Mouse (Mus musculus) limb, embryonic 14.5 days (tissue): ENCODE data around the gene Nat10. TPM values are rescaled to one million over a fixed set of nuclear protein-coding genes. Genes with fewer than 3 reads are reported as not detected.
A peak's percentile ranks its signal among the peaks of the same experiment; 100 is the strongest.

Experiments
- ATAC-seq: fragments of 200-750 bp; cut with Nextera tagmentation; 2 replicates; pipeline ENCODE4 v1.8.0; 2017; ENCODE audit warnings: low read depth, moderate number of reproducible peaks, moderate TSS enrichment; ENCODE audit not compliant: low FRiP score
- DNase-seq: peaks from one replicate; pipeline ENCODE4 v3.0.0-alpha.2; 2015; ENCODE audit warnings: low spot score
- H3K27ac ChIP-seq: fragments of 300-500 bp; sonication (generic); replicated peaks from 2 replicates; pipeline ENCODE4 v1.5.1; 2014; ENCODE audit warnings: low read depth, mild to moderate bottlenecking, low read length, moderate library complexity, mixed read lengths
- H3K27me3 ChIP-seq: fragments of 300-500 bp; sonication (generic); 2 replicates; pipeline ENCODE4 v1.6.1; 2014; ENCODE audit warnings: low read length, mixed read lengths; ENCODE audit not compliant: control insufficient read depth, insufficient read depth
- H3K36me3 ChIP-seq: fragments of 300-500 bp; sonication (generic); 2 replicates; pipeline ENCODE4 v1.6.1; 2014; ENCODE audit warnings: mild to moderate bottlenecking, low read length, moderate library complexity, mixed read lengths; ENCODE audit not compliant: control insufficient read depth, insufficient read depth
- H3K4me1 ChIP-seq: fragments of 300-500 bp; sonication (generic); 2 replicates; pipeline ENCODE4 v1.6.1; 2014; ENCODE audit warnings: antibody characterized with exemption, low read length, mixed read lengths; ENCODE audit not compliant: control insufficient read depth, insufficient read depth
- H3K4me2 ChIP-seq: fragments of 300-500 bp; sonication (generic); replicated peaks from 2 replicates; pipeline ENCODE4 v1.6.1; 2014; ENCODE audit warnings: low read depth, mild to moderate bottlenecking, low read length, moderate library complexity; ENCODE audit not compliant: severe bottlenecking
- H3K4me3 ChIP-seq: fragments of 300-500 bp; sonication (generic); replicated peaks from 2 replicates; pipeline ENCODE4 v1.5.1; 2014; ENCODE audit warnings: low read length
- H3K9ac ChIP-seq: fragments of 300-500 bp; sonication (generic); 2 replicates; pipeline ENCODE4 v1.6.1; 2014; ENCODE audit warnings: mild to moderate bottlenecking, low read depth, low read length, moderate library complexity; ENCODE audit not compliant: severe bottlenecking
- H3K9me3 ChIP-seq: fragments of 300-500 bp; sonication (generic); 2 replicates; pipeline ENCODE4 v1.6.1; 2016; ENCODE audit warnings: low read length; ENCODE audit not compliant: control insufficient read depth
- POLR2A ChIP-seq: fragments of 200-500 bp; IDR thresholded peaks from 2 replicates; pipeline ENCODE4 v1.8.0; 2012; ENCODE audit warnings: inconsistent platforms, mild to moderate bottlenecking, moderate library complexity, borderline replicate concordance; ENCODE audit not compliant: insufficient read depth, insufficient read length; ENCODE audit errors: extremely low read depth
- WGBS: fragments of 180-500 bp; shearing (Covaris S2); extraction: QIAGEN DNeasy Blood & Tissue Kit; methylation state at CpG from one replicate; pipeline ENCODE4 v1.1.7; 2014; 5-methylcytosine and 5-hydroxymethylcytosine counted together
- polyA plus RNA-seq, 2 experiments: library from polyadenylated mRNA; depleted of rRNA in 1 of 2; stranded (reverse) in 1 of 2; unstranded in 1 of 2; fragments of >200 nt; fragmentation: Nextera tagmentation in 1 of 2; extraction: Ambion mirVana in 1 of 2; gene quantifications; 2 replicates each; pipeline versions ENCODE4 v1.2.1 to v1.2.3; 2012 to 2014

Gene Nat10
- polyA plus RNA-seq, 2 experiments = 24.0 to 57.2 TPM

GRCm38 (mm10) chr2:103731423-103731822, 29.6 kb downstream of the Nat10 start:
- Histone ChIP-seq H3K9me3 (no peaks in the 10 kb centered on the region), H3K4me1 (no peaks in the 10 kb centered on the region), H3K36me3 (peaks cover 85% of the 10 kb centered on the region), H3K4me2 (no peak overlapping the region), H3K27me3 (no peaks in the 10 kb centered on the region), H3K9ac (no peak overlapping the region), H3K27ac (no peak overlapping the region), H3K4me3 (no peak overlapping the region)
- 89% methylated on average over 6 of the region's 6 CpGs for WGBS
- no peak for DNase-seq
- no peak for ATAC-seq
- TF ChIP-seq POLR2A = no peak

- Histone ChIP-seq H3K4me3 (no peak overlapping the region), H3K27me3 (no peaks in the 10 kb centered on the region), H3K36me3 (peaks cover 85% of the 10 kb centered on the region), H3K4me1 (no peaks in the 10 kb centered on the region), H3K4me2 (no peak overlapping the region), H3K9ac (no peak overlapping the region), H3K9me3 (no peaks in the 10 kb centered on the region), H3K27ac (no peak overlapping the region)
- 68% methylated on average over 8 of the region's 8 CpGs for WGBS
- peak; percentile 56 for DNase-seq
- ATAC-seq = no peak
- no peak for TF ChIP-seq POLR2A
Observed at GRCm38 (mm10) chr2:103730999-103731398, 30.1 kb downstream of the Nat10 start.

GRCm38 (mm10) chr2:103728027-103728540, 33.0 kb downstream of the Nat10 start:
- ATAC-seq (no peak), DNase-seq (no peak)
- Histone ChIP-seq H3K27ac (no peak overlapping the region), H3K36me3 (peaks cover 82% of the 10 kb centered on the region), H3K9me3 (no peaks in the 10 kb centered on the region), H3K4me2 (no peak overlapping the region), H3K4me3 (no peak overlapping the region), H3K27me3 (no peaks in the 10 kb centered on the region), H3K4me1 (no peaks in the 10 kb centered on the region), H3K9ac (no peak overlapping the region)
- no peak for TF ChIP-seq POLR2A
- WGBS = 87% methylated on average over 12 of the region's 12 CpGs

- Histone ChIP-seq H3K4me1 (no peaks in the 10 kb centered on the region), H3K36me3 (peaks cover 83% of the 10 kb centered on the region), H3K4me3 (no peak overlapping the region), H3K27me3 (no peaks in the 10 kb centered on the region), H3K9me3 (no peaks in the 10 kb centered on the region), H3K9ac (no peak overlapping the region), H3K27ac (no peak overlapping the region), H3K4me2 (no peak overlapping the region)
- no peak for TF ChIP-seq POLR2A
- DNase-seq (no peak), ATAC-seq (no peak)
- WGBS = 86% methylated on average over 2 of the region's 2 CpGs
Observed at GRCm38 (mm10) chr2:103724521-103724920, 36.5 kb downstream of the Nat10 start.

- 89% methylated on average over 7 of the region's 7 CpGs for WGBS
- no peak for TF ChIP-seq POLR2A
- Histone ChIP-seq H3K9ac (no peak overlapping the region), H3K36me3 (peaks cover 81% of the 10 kb centered on the region), H3K27me3 (no peaks in the 10 kb centered on the region), H3K4me2 (no peak overlapping the region), H3K4me3 (no peak overlapping the region), H3K9me3 (no peaks in the 10 kb centered on the region), H3K4me1 (no peaks in the 10 kb centered on the region), H3K27ac (no peak overlapping the region)
- ATAC-seq = no peak
- DNase-seq = no peak
Observed at GRCm38 (mm10) chr2:103719292-103719646, 41.8 kb downstream of the Nat10 start.
